Comparison of ENCODE assay signal across 9 mouse cellular contexts in the genomic region with DNA sequence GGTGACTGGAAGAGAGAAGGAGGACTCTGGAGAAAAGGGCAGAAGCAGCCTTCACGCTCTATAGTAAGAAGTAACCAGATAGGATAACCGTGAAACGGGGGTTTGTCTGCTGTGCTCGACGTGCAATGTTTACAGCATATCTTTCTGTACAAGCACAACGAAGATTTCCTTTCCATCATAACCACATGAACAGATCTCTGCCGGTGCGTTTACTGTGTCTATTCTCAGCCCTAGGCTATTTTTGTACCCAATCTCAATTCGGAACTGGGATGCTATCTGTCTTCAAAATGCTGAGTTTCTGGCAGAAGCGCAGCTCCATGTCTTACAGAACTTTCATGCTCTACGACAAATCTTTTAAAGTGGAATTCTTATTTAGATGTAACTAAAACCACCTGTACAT. TPM values are rescaled to one million over a fixed set of nuclear protein-coding genes. Genes with fewer than 3 reads are reported as not detected.
DNase-seq lines count a peak whose midpoint lies in the region; ATAC-seq and TF ChIP-seq lines count a peak whose summit lies in the region.
"Had no signal": no experiment of that assay in that cellular context is flagged by ENCODE, and none has a peak within 500 bp of the region (broad histone marks: within the 10 kb centered on the region; RNA-seq: fewer than 3 reads in every experiment).

No protein-coding gene starts in this region.

- DNase-seq in heart, adult 9 months (ENCODE audit: low spot score in 2 of 2), result no peak
- DNase-seq in right cerebral cortex, adult 2 months (ENCODE audit: low spot score in 2 of 2), result peak; percentile 30 to 42
- DNase-seq in right cerebral cortex, postnatal 14 days, result no peak
- DNase-seq in kidney, adult 2 months, result no peak
- no peak for DNase-seq in retina, embryonic 14.5 days (ENCODE audit: low spot score)
- DNase-seq: lung, embryonic 14.5 days had no signal

- H3K4me3 ChIP-seq in heart, embryonic 11.5 days (ENCODE audit: low read depth, low read length), result no peak overlapping the region
- H3K4me3 ChIP-seq in liver, embryonic 12.5 days, result peak overlapping the region; percentile 22
- H3K4me3 ChIP-seq in kidney, adult 2 months (ENCODE audit: insufficient read depth, low read depth, low read length), result no peak overlapping the region
- H3K4me3 ChIP-seq: forebrain, embryonic 10.5 days had no signal

- 36% methylated on average over 11 of the region's 11 CpGs for WGBS in heart, embryonic 11.5 days (ENCODE audit: insufficient replicate concordance)
- 24% methylated on average over 11 of the region's 11 CpGs for WGBS in liver, embryonic 12.5 days (ENCODE audit: insufficient replicate concordance)
- 44% methylated on average over 11 of the region's 11 CpGs for WGBS in kidney, adult 2 months

- no peak overlapping the region for H3K9ac ChIP-seq in heart, embryonic 11.5 days (ENCODE audit: low read depth, low read length)
- peak overlapping the region; percentile 58; the same call in 1 of the 2 replicates for H3K9ac ChIP-seq in liver, embryonic 12.5 days
- H3K9ac ChIP-seq: lung, embryonic 14.5 days had no signal

- no peaks in the 10 kb centered on the region for H3K36me3 ChIP-seq in heart, embryonic 11.5 days (ENCODE audit: control insufficient read depth, insufficient read depth, low read length)
- H3K36me3 ChIP-seq in liver, embryonic 12.5 days, result peaks cover 13% of the 10 kb centered on the region
- no peaks in the 10 kb centered on the region for H3K36me3 ChIP-seq in kidney, adult 2 months (ENCODE audit: control insufficient read depth, insufficient read depth, low read length)

- no peak for TF ChIP-seq POLR2A in kidney, adult 2 months (IDR thresholded peaks at IDR 0.05; ENCODE audit: low read depth, low read length)

- TF ChIP-seq CTCF in kidney, adult 2 months (conservative IDR thresholded peaks at IDR 0.05; ENCODE audit: insufficient read depth, insufficient read length, low read depth, low read length), result no peak

- H3K4me2 ChIP-seq in heart, embryonic 11.5 days, result peak overlapping the region; percentile 56
- peak overlapping the region; percentile 51 for H3K4me2 ChIP-seq in liver, embryonic 12.5 days
- H3K4me2 ChIP-seq: lung, embryonic 14.5 days had no signal

- H3K9me3 ChIP-seq in heart, embryonic 11.5 days (replicated peaks; ENCODE audit: control insufficient read depth, low read length), result no peaks in the 10 kb centered on the region
- H3K9me3 ChIP-seq in liver, embryonic 12.5 days (replicated peaks), result no peaks in the 10 kb centered on the region
- H3K9me3 ChIP-seq: forebrain, embryonic 10.5 days had no signal

- no peaks in the 10 kb centered on the region for H3K27me3 ChIP-seq in heart, embryonic 11.5 days (ENCODE audit: control insufficient read depth, insufficient read depth, low read length)
- H3K27me3 ChIP-seq in liver, embryonic 12.5 days (replicated peaks), result no peaks in the 10 kb centered on the region
- no peaks in the 10 kb centered on the region for H3K27me3 ChIP-seq in kidney, adult 2 months (replicated peaks; ENCODE audit: control insufficient read depth, insufficient read depth, low read length)

- ATAC-seq in heart, embryonic 11.5 days (replicated peaks; ENCODE audit: insufficient number of reproducible peaks, low FRiP score, low TSS enrichment), result no peak
- no peak for ATAC-seq in liver, embryonic 12.5 days

- peak overlapping the region; percentile 46; the same call in 1 of the 2 replicates for H3K27ac ChIP-seq in heart, embryonic 11.5 days (ENCODE audit: low read depth, low read length)
- H3K27ac ChIP-seq in liver, embryonic 12.5 days, result peak overlapping the region; percentile 75
- H3K27ac ChIP-seq in kidney, adult 2 months (ENCODE audit: insufficient read depth, low read depth, low read length), result no peak overlapping the region
- H3K27ac ChIP-seq: forebrain, embryonic 10.5 days had no signal

- peaks cover 42% of the 10 kb centered on the region for H3K4me1 ChIP-seq in heart, embryonic 11.5 days (ENCODE audit: control insufficient read depth, insufficient read depth, low read length)
- H3K4me1 ChIP-seq in liver, embryonic 12.5 days, result peaks cover 71% of the 10 kb centered on the region
- peaks cover 10% of the 10 kb centered on the region for H3K4me1 ChIP-seq in kidney, adult 2 months (ENCODE audit: control insufficient read depth, insufficient read depth, low read length)
- H3K4me1 ChIP-seq: forebrain, embryonic 10.5 days had no signal

RNA-seq across cellular contexts. Expression of a gene that starts 28.8 kb away (rescaled TPM):
- polyA plus RNA-seq in heart, embryonic 11.5 days (2014; fragmentation: Nextera tagmentation; extraction: Ambion mirVana), result 27.1 and 30.4 TPM in 2 replicates
- 11.3 and 13.3 TPM in 2 replicates for polyA plus RNA-seq in liver, embryonic 12.5 days (2016; fragmentation: Nextera tagmentation; extraction: Ambion mirVana)
- 13.0 and 13.2 TPM in 2 replicates for polyA plus RNA-seq in kidney, adult 2 months (2012; rRNA removed)

RNA-seq across cellular contexts. Expression of a gene that starts 55.9 kb away (rescaled TPM):
- 211 and 221 TPM in 2 replicates for polyA plus RNA-seq in heart, embryonic 11.5 days (2014; fragmentation: Nextera tagmentation; extraction: Ambion mirVana)
- polyA plus RNA-seq in liver, embryonic 12.5 days (2016; fragmentation: Nextera tagmentation; extraction: Ambion mirVana), result 249 and 252 TPM in 2 replicates
- polyA plus RNA-seq in kidney, adult 2 months (2012; rRNA removed), result 67.1 and 84.6 TPM in 2 replicates

Comparison
In these comparisons a context has a peak if more than half of its experiments do, and no peak if none do; other contexts are left out.
1. DNase-seq: peak in right cerebral cortex, adult 2 months (2 of 2); none in heart, adult 9 months (0 of 2), right cerebral cortex, postnatal 14 days (single experiment), kidney, adult 2 months (single experiment) and retina, embryonic 14.5 days (single experiment).